Mouse (Mus musculus) brain, embryonic 14.5 days (tissue): ENCODE measurements around the gene Tigit.

ENCODE experiments used
- CTCF ChIP-seq: fragments of 200-500 bp; IDR thresholded peaks from 2 replicates; pipeline ENCODE4 v1.5.1; 2012; ENCODE audit warnings: inconsistent platforms, mild to moderate bottlenecking, moderate library complexity, borderline replicate concordance; ENCODE audit not compliant: insufficient read depth, insufficient read length; ENCODE audit errors: extremely low read depth
- POLR2A ChIP-seq: fragments of 200-500 bp; IDR thresholded peaks from 2 replicates; pipeline ENCODE4 v1.6.1; 2012; ENCODE audit warnings: mild to moderate bottlenecking, inconsistent platforms, borderline replicate concordance; ENCODE audit not compliant: poor library complexity, insufficient read depth, insufficient read length, severe bottlenecking; ENCODE audit errors: extremely low read depth

GRCm38 (mm10) chr16:43634037-43634436 is 29.9 kb downstream of the Tigit start:
- TF ChIP-seq CTCF (no peak), POLR2A (no peak)
